Comparison of ENCODE assay signal across 21 mouse cellular contexts in genomic region chr13:81347261-81347980, GRCm38 (mm10).
DNase-seq lines count a peak whose midpoint lies in the region; ATAC-seq lines count a peak whose summit lies in the region.
"Had no signal": no experiment of that assay in that cellular context is flagged by ENCODE, and none has a peak within 500 bp of the region (broad histone marks: within the 10 kb centered on the region; RNA-seq: fewer than 3 reads in every experiment).

No protein-coding gene starts in this region.

- peak; percentile 60 for DNase-seq in midbrain, embryonic 11.5 days (ENCODE audit: low spot score, missing footprints)
- no peak for DNase-seq in midbrain, embryonic 10.5 days (ENCODE audit: low spot score)
- peak; percentile 82 for DNase-seq in ZHBTc4 (ENCODE audit: low read depth, low spot score)
- no peak for DNase-seq in adipocyte (ENCODE audit: low spot score)
- DNase-seq in gastrocnemius, adult 8-10 months (ENCODE audit: low spot score in 2 of 2), result no peak
- DNase-seq in left cerebral cortex, adult 9 months (ENCODE audit: low spot score in 2 of 2), result no peak
- DNase-seq: B cell, adult 2 months; cerebellum, postnatal 14 days; heart, postnatal 36 days; layer of hippocampus, postnatal 36 days; left cerebral cortex, postnatal 4 days; lung, embryonic 14.5 days; lung, postnatal 4 days; midbrain, embryonic 14.5 days; right cerebral cortex, adult 18-20 months had no signal

- no peaks in the 10 kb centered on the region for H3K4me1 ChIP-seq in midbrain, embryonic 11.5 days (ENCODE audit: control insufficient read depth, insufficient read depth, low read length)
- peaks cover 12% of the 10 kb centered on the region for H3K4me1 ChIP-seq in midbrain, embryonic 10.5 days
- H3K4me1 ChIP-seq: forebrain, embryonic 12.5 days had no signal

- no peak overlapping the region for H3K4me3 ChIP-seq in midbrain, embryonic 11.5 days (ENCODE audit: low read depth, low read length)
- no peak overlapping the region for H3K4me3 ChIP-seq in midbrain, embryonic 10.5 days
- H3K4me3 ChIP-seq: forebrain, embryonic 12.5 days; heart, embryonic 12.5 days had no signal

- H3K9me3 ChIP-seq in midbrain, embryonic 11.5 days (ENCODE audit: control insufficient read depth, low read length), result no peaks in the 10 kb centered on the region
- H3K9me3 ChIP-seq in midbrain, embryonic 10.5 days (replicated peaks), result peaks cover 11% of the 10 kb centered on the region; the same call in 1 of the 2 replicates
- H3K9me3 ChIP-seq: forebrain, embryonic 12.5 days; heart, embryonic 12.5 days had no signal

- ATAC-seq in midbrain, embryonic 11.5 days (ENCODE audit: low FRiP score), result no peak
- peak; percentile 60 for ATAC-seq in CD4-positive, CD25-positive, alpha-beta regulatory T cell, adult 4 months
- peak; percentile 68 for ATAC-seq in megakaryocyte progenitor cell, adult 5-6 weeks (replicated peaks; ENCODE audit: poor library complexity)
- ATAC-seq: hindbrain, postnatal 0 days had no signal

- H3K9ac ChIP-seq in midbrain, embryonic 11.5 days (ENCODE audit: low read length), result no peak overlapping the region
- H3K9ac ChIP-seq: forebrain, embryonic 12.5 days; heart, embryonic 12.5 days; lung, embryonic 14.5 days had no signal

- peaks cover 3% of the 10 kb centered on the region; the same call in 1 of the 2 replicates for H3K36me3 ChIP-seq in midbrain, embryonic 11.5 days (ENCODE audit: control insufficient read depth, insufficient read depth, low read length)
- peaks cover 62% of the 10 kb centered on the region for H3K36me3 ChIP-seq in midbrain, embryonic 10.5 days
- H3K36me3 ChIP-seq: heart, embryonic 12.5 days had no signal

- 89% methylated on average over 15 of the region's 15 CpGs for WGBS in midbrain, embryonic 11.5 days
- 90% methylated on average over 15 of the region's 15 CpGs for WGBS in midbrain, embryonic 10.5 days

- H3K4me2 ChIP-seq in midbrain, embryonic 11.5 days, result no peak overlapping the region
- H3K4me2 ChIP-seq: forebrain, embryonic 12.5 days; heart, embryonic 12.5 days; liver, embryonic 11.5 days; lung, embryonic 14.5 days had no signal

- H3K27me3 ChIP-seq in midbrain, embryonic 11.5 days (ENCODE audit: control insufficient read depth, insufficient read depth, low read length), result no peaks in the 10 kb centered on the region
- no peaks in the 10 kb centered on the region for H3K27me3 ChIP-seq in midbrain, embryonic 10.5 days (ENCODE audit: low read depth, poor library complexity, severe bottlenecking)
- H3K27me3 ChIP-seq: forebrain, embryonic 12.5 days; heart, embryonic 12.5 days had no signal

- H3K27ac ChIP-seq in midbrain, embryonic 11.5 days (ENCODE audit: low read depth, low read length), result no peak overlapping the region
- H3K27ac ChIP-seq in midbrain, embryonic 10.5 days (replicated peaks), result no peak overlapping the region
- H3K27ac ChIP-seq: forebrain, embryonic 12.5 days; hindbrain, postnatal 0 days had no signal

Comparison
In these comparisons a context has a peak if more than half of its experiments do, and no peak if none do; other contexts are left out.
1. DNase-seq: peak in midbrain, embryonic 11.5 days (single experiment) and ZHBTc4 (single experiment); none in midbrain, embryonic 10.5 days (single experiment), adipocyte (single experiment), gastrocnemius, adult 8-10 months (0 of 2) and left cerebral cortex, adult 9 months (0 of 2).